Mouse (Mus musculus) 3134 (cell line): Measurements from ENCODE around the gene Fau.

ENCODE experiments used
- DNase-seq: peaks from one replicate; pipeline ENCODE4 v3.0.0-alpha.2; 2011; ENCODE audit warnings: low spot score; ENCODE audit not compliant: insufficient read length; ENCODE audit errors: extremely low read depth

Gene Fau

DNA sequence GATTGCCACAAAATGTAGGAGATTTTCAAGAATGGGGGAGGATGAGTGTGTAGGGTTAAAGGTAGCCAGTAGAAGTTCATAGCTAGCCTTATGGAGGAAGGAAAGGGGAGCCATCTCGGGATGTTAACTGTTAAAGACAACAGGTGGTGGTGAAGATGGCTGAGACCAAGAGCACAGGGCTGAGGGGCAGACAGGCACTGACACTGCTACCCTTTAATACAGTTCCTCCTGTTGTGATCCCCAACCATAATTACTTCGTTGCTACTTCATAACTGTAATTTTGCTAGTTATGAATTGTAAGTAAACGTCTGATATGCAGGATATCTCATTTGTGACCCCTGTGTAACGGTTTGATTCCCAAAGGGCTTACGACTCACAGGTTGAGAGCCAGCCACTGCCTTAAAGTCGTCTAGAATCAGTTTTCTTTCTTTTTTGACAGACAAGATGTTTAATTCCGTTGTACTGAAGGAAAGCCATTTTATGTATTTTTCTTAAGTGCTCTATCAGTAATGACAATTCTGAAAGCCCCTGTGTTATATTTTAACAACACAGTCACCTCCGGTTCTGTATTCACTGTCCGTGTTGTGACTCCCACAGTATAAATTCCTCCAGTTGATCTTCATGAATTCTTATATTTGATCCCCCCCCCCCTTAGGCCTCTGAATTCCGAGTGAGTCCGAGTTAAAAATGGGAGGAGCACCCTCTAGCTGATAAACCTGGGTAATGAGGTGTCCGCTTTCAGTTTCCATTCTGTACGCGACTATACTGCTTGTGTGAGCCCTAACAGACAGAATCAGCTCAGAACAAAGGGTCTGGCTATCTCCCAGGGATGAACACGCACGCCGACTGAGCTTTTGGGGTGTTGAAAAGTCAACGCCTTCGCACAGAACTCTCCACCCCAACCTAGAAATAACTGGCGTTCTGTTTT lies 12.0 kb upstream of the Fau start:
- no peak for DNase-seq

DNA sequence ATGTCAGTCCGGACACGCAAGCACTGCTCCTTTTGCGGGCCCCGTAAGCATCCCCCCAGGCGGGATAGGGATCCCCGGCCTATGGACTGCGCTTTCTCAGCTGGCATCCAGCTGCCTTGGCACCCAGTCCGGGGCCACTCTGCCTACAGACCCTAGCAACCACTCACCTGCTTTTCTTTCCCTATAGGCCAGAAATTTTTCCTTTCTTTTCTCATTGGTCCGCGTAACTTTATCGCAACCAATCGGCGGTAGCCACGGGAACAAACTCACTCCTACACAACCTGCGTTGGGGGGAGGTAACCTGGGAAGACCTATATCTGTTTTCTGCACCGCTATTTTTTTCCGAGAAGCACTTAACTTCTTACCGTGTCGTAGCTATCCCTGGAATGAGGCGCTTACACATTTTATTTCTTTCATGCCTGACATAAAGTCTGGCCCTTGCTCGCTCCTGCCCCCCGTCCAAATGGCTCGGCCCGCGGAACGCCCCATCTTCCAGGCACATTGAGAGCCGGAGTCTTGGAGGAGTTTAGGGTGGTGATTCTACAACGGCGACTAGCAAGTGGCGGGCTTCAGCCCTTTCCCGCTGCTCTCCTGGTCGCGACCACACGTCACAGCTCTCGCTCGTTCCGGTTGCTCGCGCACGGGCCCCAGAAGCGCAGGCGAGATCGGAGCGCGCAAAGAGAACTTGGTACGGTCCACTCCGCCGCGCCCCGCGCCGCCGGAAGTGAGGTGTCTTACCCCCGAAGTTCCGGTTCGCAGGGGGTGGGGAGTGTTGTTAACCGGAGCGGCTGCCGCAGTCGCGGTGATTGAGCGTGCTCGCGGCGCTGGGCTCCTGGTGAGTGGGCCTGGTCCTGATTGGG lies 11.1 kb upstream of the Fau start, which contains the start of gene Syvn1:
Syvn1 (plus strand) TSS at position 283 of the 860 bp plus-strand sequence.
- peak; percentile 93 for DNase-seq

DNA sequence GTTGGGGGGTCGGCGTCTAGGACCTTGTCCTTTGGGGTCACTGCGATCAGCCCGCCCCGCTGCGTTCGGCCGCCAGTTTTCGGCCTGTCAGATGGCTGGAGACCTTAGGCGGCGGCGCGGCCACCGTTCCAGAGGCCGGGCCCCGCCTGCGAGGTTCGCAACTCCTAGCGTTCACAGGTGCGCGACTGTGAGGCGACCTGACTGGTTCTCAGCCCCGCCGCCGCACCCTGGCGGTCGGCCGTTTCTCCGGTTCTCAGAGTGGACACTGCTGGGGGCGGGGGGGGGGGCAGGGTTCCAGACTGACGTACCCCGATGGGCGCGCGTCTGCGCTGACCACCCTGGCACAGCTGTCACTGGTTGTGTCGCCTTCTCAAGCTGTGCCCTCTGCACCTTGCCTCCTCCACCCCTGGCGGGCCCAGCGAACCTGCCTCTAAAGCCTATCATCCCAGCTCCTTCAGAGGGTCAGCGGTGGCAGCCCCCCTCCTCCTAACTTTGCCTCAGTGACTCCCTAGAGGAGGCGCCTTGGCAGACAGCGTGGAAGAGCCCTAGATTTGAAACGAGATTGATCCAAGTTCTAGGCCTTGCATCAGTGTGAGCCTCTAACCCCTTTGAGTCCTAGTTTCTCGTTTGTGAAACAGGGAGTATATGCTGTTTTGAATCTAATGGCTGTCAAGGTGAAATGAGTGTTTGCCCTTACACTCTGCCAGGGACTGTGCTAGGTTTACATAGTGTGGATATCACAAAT lies 10.3 kb upstream of the Fau start:
- no peak for DNase-seq

DNA sequence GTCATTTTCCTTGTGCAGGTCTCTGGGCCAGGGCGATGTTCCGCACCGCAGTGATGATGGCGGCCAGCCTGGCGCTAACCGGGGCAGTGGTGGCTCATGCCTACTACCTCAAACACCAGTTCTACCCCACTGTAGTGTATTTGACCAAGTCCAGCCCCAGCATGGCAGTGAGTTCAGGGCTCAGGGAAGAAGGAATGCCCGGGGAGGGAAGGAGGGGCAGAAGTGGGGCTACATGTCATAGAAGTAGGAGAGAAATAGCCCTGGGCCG lies 9.8 kb upstream of the Fau start:
- DNase-seq: no peak

DNA sequence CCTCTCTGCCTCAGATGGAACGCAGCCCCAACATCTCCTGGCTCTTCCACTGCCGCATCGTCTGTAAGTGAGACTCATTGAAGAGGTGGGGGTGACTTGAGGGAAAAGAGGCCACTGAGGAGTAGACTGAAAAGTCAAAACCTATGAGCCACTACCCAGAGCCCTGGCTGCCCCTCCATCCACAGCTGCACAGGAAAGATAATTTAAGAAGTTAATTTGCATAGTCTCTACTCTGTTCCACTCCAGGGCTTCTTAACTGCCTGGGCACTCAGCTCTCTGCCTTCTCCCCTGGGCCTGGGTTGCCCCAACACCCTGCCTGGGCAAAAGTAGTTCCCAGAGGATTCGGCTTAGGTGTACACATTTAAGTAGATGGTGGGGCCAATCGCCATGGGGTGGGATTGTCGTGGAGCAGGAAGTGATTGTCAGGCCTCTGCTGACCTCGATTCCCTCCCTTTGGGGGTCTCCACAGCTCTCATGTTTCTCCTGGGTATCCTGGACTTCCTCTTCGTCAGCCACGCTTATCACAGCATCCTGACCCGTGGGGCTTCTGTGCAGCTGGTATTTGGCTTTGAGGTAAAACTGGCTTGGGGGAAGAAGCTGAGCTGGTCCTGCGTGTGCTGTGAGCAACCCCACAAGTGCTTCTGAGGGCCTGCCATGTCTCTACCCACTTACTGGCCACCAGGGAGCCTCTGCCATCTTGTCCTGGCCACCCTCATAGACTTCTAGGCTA lies 8.8 kb upstream of the Fau start:
- DNase-seq: no peak

DNA sequence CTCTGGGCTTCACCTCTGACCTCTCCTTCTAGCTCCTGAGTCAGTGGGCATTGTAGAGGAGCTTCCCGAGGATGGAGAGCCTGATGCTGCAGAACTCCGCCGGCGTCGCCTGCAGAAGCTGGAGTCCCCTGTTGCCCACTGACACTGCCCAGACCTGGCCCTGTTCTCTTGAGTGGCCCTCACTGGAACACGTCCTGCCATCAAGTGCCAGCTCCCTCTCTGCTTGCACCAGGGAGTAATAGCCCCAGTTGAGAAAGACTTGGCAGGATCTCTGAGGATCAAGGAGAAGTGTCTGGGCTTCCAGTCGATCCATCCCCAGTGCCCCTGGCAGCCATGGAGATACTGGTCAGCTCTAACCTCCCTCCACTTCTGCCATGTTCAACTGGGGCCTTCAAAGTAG lies 5.1 kb upstream of the Fau start:
- no peak for DNase-seq

DNA sequence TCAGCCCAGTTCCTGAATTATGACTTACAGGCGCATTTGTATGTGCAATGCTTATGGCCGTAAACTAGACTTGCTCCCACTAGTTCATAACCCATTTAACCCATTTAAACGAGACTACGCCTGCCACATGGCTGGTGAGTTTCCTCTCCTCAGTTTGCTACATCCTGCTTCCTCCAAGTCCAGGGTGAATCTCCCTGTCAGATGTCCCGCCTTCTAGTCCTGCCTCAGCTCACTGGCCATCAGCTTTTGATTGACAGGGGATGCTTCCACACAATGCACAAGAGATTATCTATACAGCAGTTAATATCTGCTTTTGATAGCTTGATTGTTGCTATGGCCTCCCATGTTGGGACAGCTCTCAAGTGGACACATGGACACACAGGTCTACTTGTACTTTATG lies 3.3 kb upstream of the Fau start:
- no peak for DNase-seq

DNA sequence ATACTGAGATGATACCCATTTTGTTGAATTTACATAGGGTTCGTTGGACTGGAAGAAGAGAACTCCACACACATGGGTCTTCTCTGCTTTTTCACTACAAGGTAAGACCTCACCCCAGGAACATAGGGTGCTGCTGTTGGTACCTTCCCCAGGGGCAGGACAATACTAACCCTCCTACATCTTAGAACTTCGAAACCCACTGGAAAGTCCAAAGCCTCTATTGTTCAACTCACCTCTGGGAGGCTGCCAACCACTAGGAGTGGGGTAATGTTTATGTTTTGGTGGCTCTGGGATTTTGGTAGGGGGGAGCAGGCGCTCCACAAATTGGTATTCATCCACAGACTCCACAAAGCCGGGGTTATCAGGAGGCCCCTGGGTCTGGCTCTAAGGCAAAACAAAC lies 948 bp upstream of the Fau start:
- no peak for DNase-seq

DNA sequence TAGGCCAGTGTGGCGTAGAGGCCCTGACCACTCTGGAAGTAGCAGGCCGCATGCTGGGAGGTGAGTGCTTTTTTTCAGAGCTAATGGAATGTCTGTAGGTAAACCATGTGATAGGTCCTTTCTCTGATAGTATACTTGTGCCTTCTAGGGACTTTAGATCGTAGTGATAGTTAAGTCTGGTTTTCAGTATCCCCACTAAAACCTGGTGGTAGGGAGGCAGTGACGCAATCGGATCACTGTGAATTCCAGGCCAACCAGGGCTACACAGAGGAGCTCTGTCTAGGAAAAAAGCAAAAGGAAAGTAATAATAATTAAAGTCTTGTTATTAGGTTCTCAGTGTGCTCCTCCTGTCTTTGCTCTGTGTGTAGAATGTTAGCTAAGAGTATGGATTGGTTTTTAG lies 869 bp downstream of the Fau start:
- no peak for DNase-seq

DNA sequence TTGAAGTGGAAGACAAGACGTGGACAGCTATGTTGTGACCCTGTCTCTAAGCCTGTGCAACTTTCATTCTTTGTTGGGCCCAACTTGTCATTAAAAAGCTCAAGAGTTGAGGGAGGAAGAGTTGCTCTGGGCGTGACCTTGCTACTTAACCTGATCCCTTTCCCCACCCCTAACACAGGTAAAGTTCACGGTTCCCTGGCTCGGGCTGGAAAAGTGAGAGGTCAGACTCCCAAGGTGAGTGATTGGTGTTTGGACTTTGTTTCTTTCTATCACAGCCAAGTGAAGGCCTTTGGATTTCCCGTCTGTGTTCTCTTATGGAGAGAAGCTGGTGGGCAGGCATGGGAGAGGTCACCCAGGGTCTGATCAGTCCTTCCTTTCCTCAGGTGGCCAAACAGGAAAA lies 1.3 kb downstream of the Fau start:
- no peak for DNase-seq

DNA sequence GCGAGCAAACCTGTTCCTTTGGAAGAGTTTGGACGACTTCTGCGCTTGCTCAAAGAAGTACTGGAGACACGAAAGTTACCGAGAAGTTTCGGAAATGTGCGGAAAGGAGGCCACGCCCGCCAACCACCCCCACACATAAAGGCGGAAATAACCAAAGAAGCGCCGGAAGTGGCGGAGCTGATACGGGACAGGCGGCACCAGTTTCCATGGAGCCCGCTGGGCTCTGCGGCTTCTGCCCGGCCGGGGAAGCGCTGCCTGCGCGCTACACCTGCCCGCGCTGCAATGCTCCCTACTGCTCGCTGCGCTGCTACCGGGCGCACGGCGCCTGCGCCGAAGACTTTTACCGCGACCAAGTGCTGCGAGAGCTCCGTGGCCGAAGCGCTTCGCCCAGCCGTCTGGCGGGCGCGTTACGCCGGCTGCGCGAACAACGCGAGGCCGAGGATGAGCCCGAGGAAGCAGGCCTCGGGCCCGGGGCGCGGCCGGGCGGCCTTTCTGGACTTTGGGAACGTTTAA lies 3.4 kb downstream of the Fau start, which contains the start of gene Znhit2:
Znhit2 (plus strand) TSS at position 172 of the 513 bp plus-strand sequence.
- DNase-seq: peak; percentile 87

DNA sequence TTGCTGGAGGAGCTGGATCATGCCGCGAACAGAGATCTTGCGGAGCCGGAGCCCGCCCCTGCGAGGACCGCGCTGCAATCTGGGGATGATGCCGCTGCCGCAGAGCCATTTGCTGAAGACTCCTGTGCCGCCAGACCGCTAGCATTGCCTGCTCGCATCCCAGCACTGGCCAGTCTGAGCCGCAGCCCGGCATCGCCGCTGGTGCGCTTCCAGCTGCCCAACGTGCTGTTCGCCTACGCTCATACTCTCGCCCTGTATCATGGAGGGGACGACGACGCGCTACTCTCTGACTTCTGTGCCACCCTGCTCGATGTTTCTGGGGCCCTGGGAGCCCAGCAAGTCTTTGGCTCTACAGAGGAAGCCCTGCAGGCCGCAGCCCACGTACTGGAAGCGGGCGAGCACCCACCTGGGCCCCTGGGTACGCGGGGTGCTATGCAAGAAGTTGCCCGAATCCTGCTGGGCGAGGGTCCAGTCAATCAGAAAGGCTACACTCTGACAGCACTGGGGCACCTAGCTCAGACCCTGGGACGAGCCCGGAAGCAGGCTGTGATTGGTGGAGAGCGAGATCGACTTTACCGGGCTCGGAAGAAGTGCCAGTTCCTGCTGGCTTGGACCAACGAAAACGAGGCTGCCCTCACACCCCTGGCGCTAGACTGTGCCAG lies 4.1 kb downstream of the Fau start:
- DNase-seq: peak; percentile 65

DNA sequence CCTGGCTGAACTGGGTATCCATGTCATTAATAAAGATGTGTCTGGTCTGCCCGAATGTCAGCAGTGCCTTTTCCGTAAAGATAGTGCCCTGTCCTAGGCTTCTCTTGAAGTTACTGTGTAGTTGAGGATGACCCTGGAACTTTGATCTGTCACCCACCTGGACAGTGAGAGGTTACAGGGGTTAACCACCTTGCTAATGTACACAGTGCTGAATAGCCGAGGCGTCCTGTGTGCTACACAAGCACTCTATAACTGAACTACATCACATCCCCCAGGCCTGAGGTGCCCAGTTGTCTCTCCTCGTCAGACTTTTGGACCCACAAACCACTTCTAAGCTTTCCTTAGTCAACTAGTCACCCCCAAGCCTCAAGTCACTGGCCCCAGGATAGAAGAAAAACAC lies 4.8 kb downstream of the Fau start:
- DNase-seq: no peak

DNA sequence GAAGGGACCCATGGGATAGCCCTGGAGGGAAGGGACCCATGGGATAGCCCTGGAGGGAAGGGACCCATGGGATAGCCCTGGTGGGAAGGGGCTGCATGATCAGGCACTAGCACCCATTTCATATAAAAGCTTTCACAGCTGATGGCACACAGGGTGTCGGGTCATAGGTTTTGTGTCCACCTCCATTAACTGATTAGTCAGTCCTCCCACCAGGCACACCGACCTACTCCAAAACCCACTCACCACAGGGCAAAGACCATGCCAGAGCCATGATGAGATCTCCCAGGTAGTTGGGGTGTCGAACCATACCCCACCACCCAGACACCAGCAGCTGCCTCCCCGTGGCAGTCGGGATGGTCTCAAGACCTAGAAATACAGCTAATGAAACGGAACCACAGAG lies 5.4 kb downstream of the Fau start:
- DNase-seq: no peak

DNA sequence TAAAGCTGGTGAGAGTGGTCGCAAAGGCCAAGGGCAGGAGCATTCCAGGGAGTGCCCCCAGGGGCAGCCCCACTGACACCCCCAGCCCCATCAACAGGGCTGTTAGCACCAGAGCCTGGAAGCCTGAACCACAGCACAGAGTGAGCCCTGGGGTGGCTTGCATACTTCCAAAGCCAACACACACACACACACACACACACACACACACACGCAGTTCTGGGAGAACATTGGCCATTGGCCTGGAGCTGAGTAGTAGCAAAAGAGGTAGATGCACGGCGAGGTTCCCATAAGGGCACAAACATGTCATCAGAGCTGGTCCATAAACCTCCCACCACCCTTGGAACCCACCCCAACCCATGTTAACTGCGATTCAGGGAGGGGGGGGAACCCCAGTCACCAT lies 8.9 kb downstream of the Fau start:
- no peak for DNase-seq

DNA sequence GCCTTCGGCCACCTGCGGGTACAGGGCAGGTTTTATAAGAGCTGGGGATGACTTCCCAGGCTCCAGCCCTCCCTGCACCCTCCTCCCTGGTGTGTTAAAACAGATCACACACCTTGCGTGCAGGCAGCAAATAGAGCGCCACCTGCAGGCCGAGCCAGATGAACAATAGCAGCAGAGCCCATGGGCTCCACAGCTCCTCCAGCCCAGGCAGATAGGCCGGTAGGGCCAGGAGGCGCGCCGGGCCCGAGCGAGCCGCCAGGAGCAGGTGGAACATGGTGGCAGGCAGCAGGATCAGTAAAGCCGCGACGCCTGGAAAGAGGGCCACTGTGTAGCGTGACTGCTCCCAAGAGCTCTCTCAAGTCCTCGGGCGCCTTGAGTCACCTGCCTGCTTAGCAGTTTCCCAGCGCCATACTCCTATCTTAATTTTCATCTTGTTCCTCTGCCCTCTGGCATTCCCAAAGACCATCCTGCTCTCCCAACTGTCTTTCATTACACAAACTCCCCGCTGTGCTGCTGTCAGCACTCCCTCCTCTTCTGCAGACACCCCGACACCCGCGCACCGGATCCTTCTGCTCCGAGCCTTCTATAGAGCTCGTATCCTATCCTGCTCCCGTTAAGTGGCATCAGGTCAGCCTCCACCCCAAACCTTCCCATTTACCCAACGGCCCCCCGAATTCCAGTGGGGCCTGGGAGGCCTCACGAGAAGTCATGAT lies 9.5 kb downstream of the Fau start:
- DNase-seq: peak; percentile 78

DNA sequence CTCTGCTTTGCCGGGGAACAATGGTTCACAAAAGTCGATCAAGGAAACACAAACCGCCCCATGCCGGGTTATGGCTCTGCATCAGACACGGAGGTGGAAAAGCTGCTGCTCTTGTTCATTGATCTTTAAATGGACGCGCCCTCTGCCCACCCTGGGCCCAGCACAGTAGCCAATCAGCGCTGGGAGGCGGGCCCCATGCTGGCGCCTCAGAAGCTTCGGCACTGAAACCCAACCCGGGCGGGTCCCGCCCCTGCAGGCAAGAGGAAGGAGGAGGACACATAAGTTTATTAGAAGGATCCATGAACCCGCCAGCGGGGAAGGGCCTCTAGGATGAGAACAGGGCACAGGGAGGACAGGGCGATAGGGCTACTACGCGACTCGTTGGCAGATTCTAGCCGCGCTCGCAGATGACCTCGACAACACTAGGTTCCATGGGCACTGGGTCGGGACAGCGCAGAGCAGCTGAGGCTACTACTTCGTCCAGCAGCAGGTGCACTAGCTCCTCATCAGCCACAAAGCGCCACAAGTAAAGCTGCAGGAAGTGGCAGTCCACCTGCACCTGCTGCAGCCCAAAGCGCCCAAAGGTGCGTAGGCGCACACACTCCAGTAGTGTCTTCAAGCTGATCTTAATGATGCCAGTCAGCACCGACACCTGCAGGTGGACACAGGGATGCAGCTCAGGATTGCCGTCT lies 10.2 kb downstream of the Fau start, which contains the start of gene Tm7sf2:
Tm7sf2 (minus strand) TSS at position 650 of the 692 bp plus-strand sequence.
- DNase-seq: peak; percentile 79

DNA sequence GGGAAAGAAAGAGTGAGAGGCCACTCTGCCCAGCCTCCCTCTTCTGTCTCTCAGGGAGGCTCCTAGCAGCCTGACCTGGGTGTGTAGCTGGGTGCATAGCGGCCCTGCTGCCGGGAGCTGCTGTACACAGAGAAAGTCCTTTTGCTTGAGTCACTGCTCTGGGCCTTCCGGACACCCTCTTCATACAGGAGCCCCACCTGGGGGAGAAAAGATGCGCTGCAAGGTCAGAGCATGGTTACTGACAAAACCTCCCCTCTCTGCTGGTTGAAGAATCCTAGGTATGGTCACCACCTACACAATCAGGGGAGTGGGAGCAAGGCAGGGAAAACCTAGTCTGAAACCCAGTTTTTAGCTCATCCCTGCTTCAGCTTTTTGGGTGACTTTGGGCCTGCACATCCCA lies 11.3 kb downstream of the Fau start:
- no peak for DNase-seq
